Mouse (Mus musculus) lung, postnatal 4 days (tissue): ENCODE results near the gene Nupl2.

ENCODE experiments used
- DNase-seq, 2 experiments: peaks; one replicate each; pipeline ENCODE4 v3.0.0; 2021

Gene Nupl2

DNA sequence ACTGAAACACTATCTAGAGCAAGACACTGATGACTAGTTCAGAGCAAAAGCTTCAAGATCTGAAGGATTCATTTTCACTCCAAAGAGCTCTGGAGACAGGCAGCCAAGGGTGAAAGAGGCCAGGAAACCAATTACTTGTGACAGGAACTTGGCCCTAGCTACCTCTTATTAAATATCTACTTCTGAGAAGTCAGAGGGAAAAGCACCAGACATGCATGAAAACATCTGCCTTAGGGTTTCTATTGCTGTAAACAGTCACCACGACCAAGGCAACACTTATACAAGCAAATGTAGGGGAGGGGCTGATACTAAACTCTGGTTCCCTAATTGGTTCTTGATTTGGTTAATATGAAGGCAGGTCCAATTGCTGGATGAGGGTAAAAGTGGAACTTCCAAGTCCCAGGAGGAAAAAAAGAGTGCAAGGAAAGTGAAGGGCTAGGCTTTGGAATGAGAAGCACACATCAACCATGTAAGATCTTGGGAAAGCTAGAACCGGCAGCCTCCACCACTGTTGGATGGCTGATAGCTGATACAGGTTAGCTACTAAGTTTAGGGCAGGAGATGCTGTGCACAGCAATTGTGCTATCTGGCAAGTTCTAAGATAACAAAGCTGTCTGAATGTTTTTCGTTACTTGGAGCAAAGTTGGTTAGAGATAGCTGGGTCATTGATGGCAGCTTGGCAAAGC, 49.2 kb downstream of the Nupl2 start:
- DNase-seq, result no peak

DNA sequence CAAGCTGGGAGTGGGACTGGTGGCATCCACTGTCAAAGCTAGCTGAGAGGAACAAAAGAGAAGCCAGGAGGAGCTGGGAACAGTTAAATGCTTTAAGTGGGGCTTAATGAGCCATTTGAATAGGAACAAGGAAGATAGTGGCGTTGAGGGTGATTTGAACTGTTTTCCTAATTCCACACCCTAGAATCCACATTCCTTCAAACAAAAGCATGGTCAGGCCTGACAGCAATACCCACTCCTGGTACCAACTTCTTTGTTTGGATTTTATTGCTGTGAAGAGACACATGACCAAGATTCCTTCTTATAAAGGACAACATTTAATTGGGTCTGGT, 49.8 kb downstream of the Nupl2 start:
- DNase-seq, result no peak

DNA sequence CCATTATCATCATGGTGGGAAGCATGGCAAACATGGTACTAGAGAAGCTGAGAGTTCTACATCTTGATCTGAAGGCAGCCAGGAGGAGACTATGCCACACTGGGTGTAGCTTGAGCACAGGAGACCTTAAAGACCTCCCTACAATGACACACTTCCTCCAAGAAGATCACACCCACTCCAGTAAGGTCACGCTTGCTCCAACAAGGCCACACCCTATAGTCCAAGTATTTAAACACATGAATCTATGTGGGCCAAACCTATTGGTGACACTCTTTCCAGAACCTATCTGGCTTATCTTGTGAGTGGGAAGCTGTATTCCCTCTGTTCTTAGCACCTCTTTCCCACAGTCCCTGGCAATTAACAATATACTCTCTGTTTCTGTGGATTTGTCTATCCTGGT, 50.1 kb downstream of the Nupl2 start:
- no peak for DNase-seq
